Mouse (Mus musculus) brain, embryonic 14.5 days (tissue): ENCODE measurements around the gene Cdk5rap2. TPM values are rescaled to one million over a fixed set of nuclear protein-coding genes. Genes with fewer than 3 reads are reported as not detected.

ENCODE experiments used
- DNase-seq: peaks from one replicate; pipeline ENCODE4 v3.0.0-alpha.2; 2011; ENCODE audit warnings: low read depth
- CTCF ChIP-seq: fragments of 200-500 bp; IDR thresholded peaks from 2 replicates; pipeline ENCODE4 v1.5.1; 2012; ENCODE audit warnings: inconsistent platforms, mild to moderate bottlenecking, moderate library complexity, borderline replicate concordance; ENCODE audit not compliant: insufficient read depth, insufficient read length; ENCODE audit errors: extremely low read depth
- POLR2A ChIP-seq: fragments of 200-500 bp; IDR thresholded peaks from 2 replicates; pipeline ENCODE4 v1.6.1; 2012; ENCODE audit warnings: mild to moderate bottlenecking, inconsistent platforms, borderline replicate concordance; ENCODE audit not compliant: poor library complexity, insufficient read depth, insufficient read length, severe bottlenecking; ENCODE audit errors: extremely low read depth
- polyA plus RNA-seq: library from polyadenylated mRNA; depleted of rRNA; stranded (reverse); fragments of >200 nt; gene quantifications from 2 replicates; pipeline ENCODE4 v1.2.3, GENCODE M21; 2012; rRNA removed

The Cdk5rap2 gene
- polyA plus RNA-seq, 1 experiment: 16.2 TPM

- no peak for DNase-seq
- TF ChIP-seq POLR2A (no peak), CTCF (no peak)
These were observed 188.9 kb downstream of the Cdk5rap2 start for GRCm38 (mm10) chr4:70221370-70221769.

- DNase-seq: peak; percentile 68
- TF ChIP-seq POLR2A (no peak), CTCF (no peak)
These were observed 189.7 kb downstream of the Cdk5rap2 start for GRCm38 (mm10) chr4:70220277-70221180.

- no peak for TF ChIP-seq POLR2A
- no peak for TF ChIP-seq CTCF
- no peak for DNase-seq
These were observed 190.5 kb downstream of the Cdk5rap2 start for GRCm38 (mm10) chr4:70219776-70220175.

- TF ChIP-seq CTCF (no peak), POLR2A (no peak)
- no peak for DNase-seq
These were observed 224.3 kb downstream of the Cdk5rap2 start for GRCm38 (mm10) chr4:70185971-70186370.

Other genes with a start within 250 kb of the Cdk5rap2 start
- gene Megf9, start 124.6 kb upstream of the Cdk5rap2 start, polyA plus RNA-seq: 28.3 and 35.1 TPM in 2 replicates